In genomic region chr2:148874617-148875334, GRCm38 (mm10) we compare ENCODE assay signal across 8 mouse cellular contexts. TPM values are rescaled to one million over a fixed set of nuclear protein-coding genes. Genes with fewer than 3 reads are reported as not detected.
A peak's percentile ranks its signal among the peaks of the same experiment; 100 is the strongest.
DNase-seq lines count a peak whose midpoint lies in the region; ATAC-seq and TF ChIP-seq lines count a peak whose summit lies in the region.

No protein-coding gene starts in this region.

- WGBS in forebrain, embryonic 15.5 days = under 1% methylated on average over 34 of the region's 34 CpGs
- under 1% methylated on average over 31 of the region's 34 CpGs for WGBS in lung, postnatal 0 days
- WGBS in small intestine, adult 2 months = under 1% methylated on average over 34 of the region's 34 CpGs

- H3K4me3 ChIP-seq in forebrain, embryonic 15.5 days = peak overlapping the region; percentile 100
- peak overlapping the region; percentile 91 for H3K4me3 ChIP-seq in lung, postnatal 0 days (ENCODE audit: low read depth, low read length)
- peak overlapping the region; percentile 92 for H3K4me3 ChIP-seq in small intestine, adult 2 months (ENCODE audit: low read depth, low read length)

- DNase-seq in lung, adult 18-20 months = peak; percentile 37 to 45
- no peak for DNase-seq in lung, postnatal 4 days
- DNase-seq in cerebellum, adult 11-12 months = peak; percentile 38
- peak; percentile 47 for DNase-seq in kidney, adult 11 months
- peak; percentile 71 for DNase-seq in lung, postnatal 0 days (ENCODE audit: low spot score)
- no peak for DNase-seq in gastrocnemius, postnatal 25 days

- H3K27me3 ChIP-seq in forebrain, embryonic 15.5 days = no peaks in the 10 kb centered on the region
- H3K27me3 ChIP-seq in lung, postnatal 0 days (replicated peaks; ENCODE audit: insufficient read depth, low read length) = no peaks in the 10 kb centered on the region
- H3K27me3 ChIP-seq in small intestine, adult 2 months (ENCODE audit: control insufficient read depth, insufficient read depth, low read length) = no peaks in the 10 kb centered on the region

- no peaks in the 10 kb centered on the region for H3K9me3 ChIP-seq in forebrain, embryonic 15.5 days
- no peaks in the 10 kb centered on the region for H3K9me3 ChIP-seq in lung, postnatal 0 days (ENCODE audit: low read length)

- TF ChIP-seq POLR2A in small intestine, adult 2 months (IDR thresholded peaks at IDR 0.05; ENCODE audit: low read depth, low read length) = no peak

- peak overlapping the region; percentile 92 for H3K27ac ChIP-seq in forebrain, embryonic 15.5 days (replicated peaks)
- peak overlapping the region; percentile 94 for H3K27ac ChIP-seq in lung, postnatal 0 days (ENCODE audit: low read length)
- peak overlapping the region; percentile 77 for H3K27ac ChIP-seq in small intestine, adult 2 months (ENCODE audit: insufficient read depth, low read depth, low read length)

- peak overlapping the region; percentile 56 for H3K4me2 ChIP-seq in forebrain, embryonic 15.5 days (replicated peaks)
- peak overlapping the region; percentile 89 for H3K4me2 ChIP-seq in lung, postnatal 0 days (replicated peaks; ENCODE audit: low read depth, low read length)

- peak; percentile 85 for ATAC-seq in forebrain, embryonic 15.5 days (replicated peaks)
- ATAC-seq in lung, postnatal 0 days = peak; percentile 32

- no peak for TF ChIP-seq CTCF in lung, postnatal 0 days (IDR thresholded peaks at IDR 0.05)
- TF ChIP-seq CTCF in small intestine, adult 2 months (IDR thresholded peaks at IDR 0.05; ENCODE audit: extremely low read depth, insufficient read length, insufficient replicate concordance, low read depth, low read length) = no peak

- H3K36me3 ChIP-seq in forebrain, embryonic 15.5 days = peaks cover 18% of the 10 kb centered on the region
- peaks cover 4% of the 10 kb centered on the region; the same call in 1 of the 2 replicates for H3K36me3 ChIP-seq in lung, postnatal 0 days (ENCODE audit: insufficient read depth, low read length)
- peaks cover 4% of the 10 kb centered on the region for H3K36me3 ChIP-seq in small intestine, adult 2 months (ENCODE audit: control insufficient read depth, insufficient read depth, low read length)

- H3K4me1 ChIP-seq in forebrain, embryonic 15.5 days = peaks cover 30% of the 10 kb centered on the region
- peaks cover 22% of the 10 kb centered on the region; the same call in 1 of the 2 replicates for H3K4me1 ChIP-seq in lung, postnatal 0 days (ENCODE audit: insufficient read depth, low read depth, low read length)
- H3K4me1 ChIP-seq in small intestine, adult 2 months (ENCODE audit: control insufficient read depth, insufficient read depth, insufficient read length, low read length) = peaks cover 11% of the 10 kb centered on the region; the same call in 1 of the 2 replicates

- TF ChIP-seq EP300 in lung, postnatal 0 days (IDR thresholded peaks at IDR 0.05) = peak; percentile 55

- peak overlapping the region; percentile 96 for H3K9ac ChIP-seq in forebrain, embryonic 15.5 days (replicated peaks)
- H3K9ac ChIP-seq in lung, postnatal 0 days (replicated peaks; ENCODE audit: low read depth) = peak overlapping the region; percentile 80

RNA-seq across cellular contexts. Expression of gene Cst3, which starts 0.7 kb away (rescaled TPM):
- polyA plus RNA-seq in forebrain, embryonic 15.5 days (2015; fragmentation: Nextera tagmentation; extraction: Ambion mirVana) = 461 and 495 TPM in 2 replicates
- polyA plus RNA-seq in lung, postnatal 0 days (2015; fragmentation: Nextera tagmentation; extraction: Ambion mirVana) = 755 and 866 TPM in 2 replicates
- 323 and 330 TPM in 2 replicates for polyA plus RNA-seq in small intestine, adult 2 months (2012; rRNA removed)
- total RNA-seq in gastrocnemius, postnatal 25 days (2021) = 100 to 1,000 TPM; 540 to 563 TPM

RNA-seq across cellular contexts. Expression of gene 9230104L09Rik, which starts 9.9 kb away (rescaled TPM):
- polyA plus RNA-seq in forebrain, embryonic 15.5 days (2015; fragmentation: Nextera tagmentation; extraction: Ambion mirVana) = not detected in 2 replicates
- polyA plus RNA-seq in lung, postnatal 0 days (2015; fragmentation: Nextera tagmentation; extraction: Ambion mirVana) = 0.94 and 1.5 TPM in 2 replicates
- not detected in 2 replicates for polyA plus RNA-seq in small intestine, adult 2 months (2012; rRNA removed)
- 1 to 10 TPM; 1.3 to 1.4 TPM for total RNA-seq in gastrocnemius, postnatal 25 days (2021)

RNA-seq across cellular contexts. Expression of gene Cst9, which starts 39.8 kb away (rescaled TPM):
- polyA plus RNA-seq in forebrain, embryonic 15.5 days (2015; fragmentation: Nextera tagmentation; extraction: Ambion mirVana) = not detected in 2 replicates
- 1.5 and 2.5 TPM in 2 replicates for polyA plus RNA-seq in lung, postnatal 0 days (2015; fragmentation: Nextera tagmentation; extraction: Ambion mirVana)
- not detected in 2 replicates for polyA plus RNA-seq in small intestine, adult 2 months (2012; rRNA removed)
- total RNA-seq in gastrocnemius, postnatal 25 days (2021) = not detected

RNA-seq across cellular contexts. Expression of gene Cst13, which starts 54.9 kb away (rescaled TPM):
- polyA plus RNA-seq in forebrain, embryonic 15.5 days (2015; fragmentation: Nextera tagmentation; extraction: Ambion mirVana) = not detected in 2 replicates
- polyA plus RNA-seq in lung, postnatal 0 days (2015; fragmentation: Nextera tagmentation; extraction: Ambion mirVana) = not detected in 2 replicates
- not detected in 2 replicates for polyA plus RNA-seq in small intestine, adult 2 months (2012; rRNA removed)
- total RNA-seq in gastrocnemius, postnatal 25 days (2021) = not detected

Comparison
In these comparisons a context has a peak if more than half of its experiments do, and no peak if none do; other contexts are left out.
1. DNase-seq: peak in lung, adult 18-20 months (2 of 2), cerebellum, adult 11-12 months (single experiment), kidney, adult 11 months (single experiment) and lung, postnatal 0 days (single experiment); none in lung, postnatal 4 days (0 of 2) and gastrocnemius, postnatal 25 days (single experiment).
2. Peak in every context shown above with its lines, with median percentiles within 50 percentile points of each other: H3K27ac ChIP-seq and H3K4me3 ChIP-seq.